Mouse (Mus musculus): Measurements from ENCODE around the gene Tmem125.
A peak's percentile ranks its signal among the peaks of the same experiment; 100 is the strongest.
"Not testable (repeated sequence)": the region's sequence is repeated elsewhere in the genome, so short reads cannot be mapped to it uniquely, and the experiment has no call there.

Tmem125 gene

DNA sequence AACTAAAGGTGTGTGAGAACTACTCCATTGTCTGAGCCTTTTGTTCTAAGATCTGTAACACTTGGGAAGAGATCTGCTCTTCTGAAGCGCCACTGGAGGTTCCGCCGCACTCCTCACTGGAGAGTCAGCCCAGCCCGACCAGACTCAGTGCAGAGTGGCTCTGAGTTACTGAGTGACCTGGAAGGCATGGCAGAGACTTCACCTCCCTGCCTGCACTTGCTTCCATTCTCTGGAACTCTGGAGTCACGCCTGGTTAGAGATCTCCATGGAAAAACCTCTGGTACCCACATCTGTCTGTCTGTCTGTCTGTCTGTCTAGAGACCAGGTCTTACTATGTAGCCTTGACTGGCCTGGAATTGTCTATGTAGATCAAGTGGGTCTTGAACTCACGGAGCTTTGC, 8.2 kb downstream of the Tmem125 start:
- DNase-seq (ENCODE audit: low spot score) = no peak

- DNase-seq (ENCODE audit: low spot score) = no peak
These were observed 10.2 kb downstream of the Tmem125 start for GRCm38 (mm10) chr4:118533605-118534004.

DNA sequence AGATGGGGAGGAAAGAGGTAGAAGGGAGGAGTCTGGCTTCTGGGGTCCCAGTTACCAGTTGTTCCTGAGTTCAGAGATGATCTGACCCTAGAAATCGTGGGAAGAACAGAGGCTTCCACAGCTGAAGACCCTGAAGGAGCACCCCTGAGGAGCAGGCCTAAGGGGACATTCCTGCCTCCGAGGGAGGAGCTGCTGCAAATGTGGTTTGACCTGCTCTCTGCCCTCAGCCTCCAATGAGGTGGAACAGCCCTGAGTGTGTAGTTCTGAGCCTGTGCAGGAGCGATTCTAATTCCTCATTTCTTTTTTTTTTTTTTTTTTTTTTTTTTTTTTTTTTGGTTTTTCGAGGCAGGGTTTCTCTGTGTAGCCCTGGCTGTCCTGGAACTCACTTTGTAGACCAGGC, 10.7 kb downstream of the Tmem125 start:
- DNase-seq (ENCODE audit: low spot score) = no peak

DNA sequence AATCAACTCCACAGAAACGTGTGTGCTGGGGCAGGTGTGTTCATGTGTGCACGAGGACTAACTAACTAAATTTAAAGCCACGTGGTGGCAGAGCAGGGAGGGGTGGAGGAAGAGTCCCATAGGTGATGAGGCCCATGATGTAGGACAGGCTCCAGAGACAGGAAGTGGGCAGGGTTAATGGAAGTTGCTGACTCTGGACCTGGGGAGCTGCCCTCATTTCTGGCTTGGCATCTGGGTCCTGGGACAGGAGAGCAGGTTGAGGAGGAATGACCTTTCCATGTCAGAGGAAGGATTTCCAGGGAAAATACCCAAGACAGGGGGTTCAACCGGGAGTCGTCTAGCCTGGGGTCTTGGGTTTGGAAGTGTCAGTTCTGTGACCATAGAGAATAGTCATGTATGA, 11.2 kb downstream of the Tmem125 start:
- DNase-seq (ENCODE audit: low spot score) = no peak

- DNase-seq (ENCODE audit: low spot score) = peak; percentile 65
These were observed 16.1 kb downstream of the Tmem125 start for GRCm38 (mm10) chr4:118527720-118528119.

- no peak for DNase-seq (ENCODE audit: low spot score)
These were observed 16.5 kb downstream of the Tmem125 start for GRCm38 (mm10) chr4:118527335-118527681.

DNA sequence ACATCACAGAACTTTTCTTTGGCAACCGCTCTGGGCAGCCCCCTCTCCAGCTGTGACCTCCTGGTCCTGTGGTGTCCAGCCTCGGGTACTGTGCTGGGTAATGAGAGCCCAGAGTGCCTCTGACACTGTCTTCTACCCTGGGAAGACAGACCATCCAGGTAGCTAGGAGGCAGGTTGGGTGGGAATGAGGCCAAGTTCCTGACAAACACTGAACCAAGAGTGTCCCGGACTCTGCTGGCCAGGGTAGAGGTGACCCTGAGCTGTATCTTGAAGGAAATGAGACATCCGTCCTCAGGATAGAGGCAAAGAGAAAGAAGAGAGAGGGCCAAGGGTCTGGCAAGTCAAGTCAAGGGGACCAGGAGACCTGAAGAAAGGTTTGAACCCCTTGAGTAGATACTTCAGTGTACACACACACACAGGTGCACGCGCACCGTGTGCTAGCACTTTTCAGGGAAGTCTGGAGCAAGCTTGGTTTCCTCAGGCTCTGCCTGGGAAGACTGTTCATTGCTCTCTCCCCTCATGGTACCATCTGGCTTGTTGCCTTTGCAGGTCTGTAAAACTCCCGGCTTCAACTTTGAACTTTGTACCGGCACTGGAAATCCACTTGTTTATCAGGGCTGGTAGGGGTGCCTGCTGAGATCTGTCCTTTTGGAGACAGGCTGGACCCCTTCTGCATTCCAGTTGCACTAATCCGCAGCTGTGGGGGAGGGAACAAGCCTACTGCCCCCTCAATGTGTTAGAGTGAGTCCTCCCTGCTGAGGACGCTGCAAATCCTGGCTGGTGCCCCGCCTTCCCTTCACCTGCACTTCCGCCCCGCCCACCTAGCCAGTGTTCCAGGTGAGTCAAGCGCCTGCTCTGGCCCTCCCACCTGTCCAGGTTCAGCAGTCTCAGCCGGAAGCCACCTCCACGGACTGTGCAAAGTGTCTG, 17.2 kb downstream of the Tmem125 start, which contains the start of gene 2610528J11Rik:
Gene 2610528J11Rik, plus strand, starts transcription at position 592 of the 927 bp plus-strand sequence.
- DNase-seq (ENCODE audit: low spot score) = peak; percentile 95

GRCm38 (mm10) chr4:118525779-118526178, 18.1 kb downstream of the Tmem125 start:
- DNase-seq (ENCODE audit: low spot score) = no peak

DNA sequence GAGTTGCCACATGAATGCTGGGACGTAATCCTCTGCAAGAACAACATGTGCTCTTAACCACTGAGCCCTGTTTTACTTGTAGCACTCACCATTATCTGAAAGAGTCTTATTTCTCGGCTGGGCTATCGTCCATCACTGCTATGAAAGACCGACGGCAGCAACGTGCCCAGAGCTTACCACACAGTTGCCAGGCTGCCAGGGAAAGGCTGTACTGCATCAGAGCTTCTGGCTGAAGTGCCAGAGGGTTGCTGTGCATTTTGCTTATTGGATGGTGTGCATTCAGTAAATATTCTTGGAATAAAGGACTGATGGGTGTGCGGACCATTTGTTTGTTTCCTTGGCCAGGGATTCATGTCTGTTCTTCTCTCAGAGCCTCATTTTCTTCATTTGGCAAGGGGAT, 19.9 kb downstream of the Tmem125 start:
- DNase-seq (ENCODE audit: low spot score) = no peak

DNA sequence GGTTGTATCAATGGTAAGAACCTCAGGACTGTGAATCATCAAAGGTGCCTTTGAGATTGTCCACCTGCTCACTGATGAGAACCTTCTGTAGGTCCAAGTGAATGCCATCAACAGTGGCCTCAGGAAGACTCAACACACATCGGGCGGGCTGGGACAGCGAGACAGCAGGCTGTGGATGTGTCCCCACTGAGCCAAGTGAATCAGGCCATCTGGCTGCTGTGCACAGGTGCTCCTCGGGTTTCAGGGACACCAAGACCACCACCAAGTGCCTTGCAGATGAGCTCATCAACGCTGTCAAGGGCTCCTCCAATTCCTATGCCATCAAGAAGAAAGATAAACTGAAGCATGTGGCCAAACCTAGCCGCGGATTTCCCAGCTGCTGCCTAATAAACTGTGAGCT, 21.6 kb downstream of the Tmem125 start:
- DNase-seq (ENCODE audit: low spot score) = no peak

DNA sequence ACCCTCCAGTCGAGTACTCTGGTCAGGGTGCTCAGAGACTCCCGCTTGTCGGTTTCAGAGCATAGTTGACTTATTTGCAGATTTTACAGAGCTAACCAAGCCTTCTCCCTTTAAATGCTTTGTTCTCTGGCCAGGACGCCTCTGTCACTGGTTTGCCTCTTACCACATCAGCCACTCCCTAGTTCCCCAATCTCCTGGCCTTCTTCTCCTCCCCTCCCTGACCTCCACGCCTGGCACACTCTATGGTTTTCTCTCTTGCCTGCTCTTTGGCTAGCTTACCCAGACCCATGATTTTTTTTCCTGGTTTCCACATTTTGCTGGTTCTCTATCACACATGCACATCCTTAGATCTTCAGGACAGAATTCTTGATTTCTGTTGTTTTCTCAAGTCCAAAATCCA, 25.6 kb downstream of the Tmem125 start:
- no peak for DNase-seq (ENCODE audit: low spot score)

DNA sequence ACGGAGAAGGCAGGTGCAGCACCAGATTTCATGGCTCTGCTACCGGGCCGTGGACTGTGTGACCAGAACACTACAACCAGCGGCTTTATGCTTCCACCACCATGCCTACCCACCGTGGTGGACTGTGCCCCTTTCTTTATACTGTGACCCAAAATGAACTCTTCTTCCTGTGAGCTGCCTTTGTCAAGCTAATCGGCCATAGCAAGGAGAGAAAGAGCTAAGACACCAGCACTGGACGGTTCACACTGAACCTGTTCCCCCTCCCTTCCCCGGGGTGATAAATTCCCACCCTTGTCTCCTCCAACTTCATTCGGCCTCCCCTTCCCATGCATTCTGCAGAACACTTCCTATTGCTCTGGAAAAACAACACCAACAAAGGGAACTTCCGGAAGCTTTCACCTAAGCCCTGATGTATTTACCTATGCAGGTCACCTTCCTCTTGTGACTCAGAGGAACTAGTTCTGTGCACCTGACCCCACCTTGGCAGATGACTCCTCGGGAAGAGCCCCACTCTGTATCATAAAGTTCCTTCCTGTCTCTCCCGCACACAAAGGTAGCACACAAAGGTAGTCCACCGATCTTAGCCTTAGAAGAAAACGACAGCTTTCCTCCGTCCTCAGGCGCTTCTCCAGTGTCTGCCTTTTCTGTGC, 26.2 kb downstream of the Tmem125 start:
- DNase-seq (ENCODE audit: low spot score) = no peak

GRCm38 (mm10) chr4:118516699-118517496, 26.9 kb downstream of the Tmem125 start:
- DNase-seq (ENCODE audit: low spot score) = peak; percentile 84

GRCm38 (mm10) chr4:118509050-118509449, 34.8 kb downstream of the Tmem125 start:
- no peak for DNase-seq (ENCODE audit: low spot score)

- not testable (repeated sequence) for DNase-seq (ENCODE audit: low spot score)
These were observed 36.7 kb downstream of the Tmem125 start for GRCm38 (mm10) chr4:118507171-118507570.

DNA sequence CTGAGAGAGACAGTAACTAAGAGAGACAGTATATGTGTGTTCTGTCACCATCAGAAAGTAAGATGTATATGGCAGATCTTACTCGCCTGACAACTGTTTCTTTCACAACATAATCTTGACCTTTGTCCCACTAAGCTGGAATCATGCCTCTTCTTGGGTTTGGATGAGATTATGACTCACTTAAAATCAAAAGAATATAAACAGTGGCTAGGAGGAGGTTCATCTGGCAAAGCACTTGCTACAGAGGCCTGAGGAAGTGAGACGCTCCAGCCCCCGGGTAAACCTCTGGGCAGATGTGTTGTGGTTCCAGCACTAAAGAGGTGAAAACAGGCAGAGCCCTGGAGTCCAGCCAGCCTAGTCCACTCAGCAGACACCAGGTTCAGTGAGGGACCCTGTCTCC, 38.3 kb downstream of the Tmem125 start:
- no peak for DNase-seq (ENCODE audit: low spot score)

GRCm38 (mm10) chr4:118500792-118501191, 43.1 kb downstream of the Tmem125 start:
- DNase-seq (ENCODE audit: low spot score) = no peak

DNA sequence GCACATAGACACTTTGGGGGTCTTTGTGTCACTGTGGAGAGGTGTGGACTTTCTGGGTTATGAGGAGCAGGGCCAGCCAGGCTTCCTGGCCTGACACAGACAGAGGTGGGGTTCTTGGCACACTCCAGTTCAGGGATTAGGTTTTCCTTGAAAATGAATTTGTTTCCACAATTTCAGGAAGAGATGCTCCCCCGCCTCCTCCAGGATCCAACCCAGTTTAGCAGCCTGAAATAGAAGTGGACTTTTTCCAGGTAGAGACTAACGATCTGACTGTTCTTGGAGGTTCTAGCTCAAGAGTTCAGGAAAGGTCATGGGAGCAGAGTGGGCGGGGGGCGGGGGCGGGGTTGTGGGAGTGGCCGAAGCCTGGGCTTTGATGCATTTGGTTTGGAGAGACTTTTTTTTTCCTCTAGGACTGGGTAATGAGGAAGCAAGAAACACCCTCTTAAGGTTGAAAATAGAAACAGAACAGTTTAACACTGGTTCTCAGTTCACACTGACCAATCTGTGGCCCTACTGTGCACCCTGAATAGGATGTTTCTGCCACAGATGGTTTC, 43.6 kb downstream of the Tmem125 start:
- peak; percentile 61 for DNase-seq (ENCODE audit: low spot score)
